Mouse (Mus musculus): Measurements from ENCODE around the gene Dnajc6.

The Dnajc6 gene

GRCm38 (mm10) chr4:101564746-101565417 lies 68.4 kb downstream of the Dnajc6 start:
- no peak for DNase-seq (ENCODE audit: low read depth, low spot score)

DNA sequence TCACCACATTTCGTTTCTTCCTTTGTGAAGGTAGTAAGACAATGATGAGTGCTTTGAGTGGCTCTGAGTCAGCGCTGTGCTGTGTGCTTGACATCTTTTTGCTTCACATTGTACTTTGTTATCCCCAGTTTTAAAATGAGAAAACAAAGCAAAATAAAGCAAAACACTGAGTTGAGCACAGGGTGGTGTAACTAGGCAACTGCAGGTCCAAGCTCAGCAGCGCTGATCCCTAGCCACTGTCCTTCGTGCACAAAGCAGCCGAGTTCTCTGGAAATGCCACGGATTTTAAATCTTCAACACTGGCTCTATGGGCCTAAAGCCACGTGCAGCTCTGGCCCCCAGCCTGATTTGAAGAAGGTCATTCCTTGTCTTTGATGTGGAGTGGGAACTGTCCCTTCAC lies 72.6 kb downstream of the Dnajc6 start:
- DNase-seq (ENCODE audit: low read depth, low spot score) = no peak

DNA sequence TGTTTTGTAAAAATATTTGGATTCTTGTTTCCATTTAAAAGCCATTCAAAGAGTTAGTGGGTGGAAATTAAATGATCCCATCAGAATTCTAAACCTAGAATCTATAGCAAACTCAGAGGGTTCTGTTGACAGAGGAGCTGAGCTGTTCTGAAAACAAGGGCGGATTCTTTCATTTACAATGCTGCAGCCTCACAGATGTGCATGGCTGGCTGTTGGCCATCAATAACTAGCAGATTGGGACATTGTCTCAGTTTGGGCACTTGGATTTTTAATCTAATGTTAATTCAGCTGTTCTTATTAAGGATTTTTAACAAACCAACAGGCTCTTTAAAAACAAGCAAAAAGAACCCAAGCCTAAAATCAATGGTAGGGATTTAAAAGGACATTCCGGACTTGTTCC lies 75.7 kb downstream of the Dnajc6 start:
- no peak for DNase-seq (ENCODE audit: low read depth, low spot score)

GRCm38 (mm10) chr4:101575307-101575706 lies 78.9 kb downstream of the Dnajc6 start:
- DNase-seq (ENCODE audit: low read depth, low spot score) = no peak

DNA sequence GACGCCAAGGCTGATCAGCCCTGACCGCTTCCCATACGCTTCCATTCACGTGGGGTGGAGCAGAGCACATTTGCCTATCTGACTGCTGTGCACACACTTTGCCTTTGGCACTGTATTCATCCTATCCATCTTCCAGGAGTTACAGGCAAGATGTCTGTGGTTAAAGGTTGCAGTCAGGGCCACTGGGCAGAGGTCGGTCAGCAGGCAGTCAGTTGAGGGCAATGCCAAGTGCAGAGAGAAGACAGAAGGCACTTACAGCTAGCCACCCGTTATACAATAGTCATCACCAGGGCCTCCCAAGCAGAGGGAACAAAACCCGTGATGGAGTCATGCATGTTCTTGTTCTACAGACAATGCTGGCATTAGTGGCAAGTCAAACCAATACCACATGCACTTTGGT lies 82.3 kb downstream of the Dnajc6 start:
- DNase-seq (ENCODE audit: low read depth, low spot score) = no peak

GRCm38 (mm10) chr4:101579517-101579916 lies 83.1 kb downstream of the Dnajc6 start:
- DNase-seq (ENCODE audit: low read depth, low spot score) = no peak

DNA sequence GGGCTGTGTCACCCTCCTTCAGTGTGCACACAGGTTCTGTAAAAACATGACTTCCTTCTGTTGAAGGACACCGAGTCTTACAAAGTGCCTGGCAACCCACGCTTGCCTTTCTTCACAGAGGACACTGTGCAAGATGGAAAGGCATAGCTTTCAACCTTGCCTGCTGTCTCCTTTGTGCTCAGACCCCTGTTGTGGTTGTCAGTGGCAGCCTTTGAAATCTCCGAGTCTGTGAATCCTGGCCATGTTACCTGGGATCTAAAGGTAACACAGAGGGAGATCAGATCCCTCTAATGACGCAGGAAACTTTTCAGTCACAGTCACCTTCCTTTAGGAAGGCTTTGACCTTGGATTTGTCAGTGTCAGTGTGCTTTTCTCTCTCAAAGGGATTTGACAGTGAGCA lies 84.7 kb downstream of the Dnajc6 start:
- DNase-seq (ENCODE audit: low read depth, low spot score) = no peak

DNA sequence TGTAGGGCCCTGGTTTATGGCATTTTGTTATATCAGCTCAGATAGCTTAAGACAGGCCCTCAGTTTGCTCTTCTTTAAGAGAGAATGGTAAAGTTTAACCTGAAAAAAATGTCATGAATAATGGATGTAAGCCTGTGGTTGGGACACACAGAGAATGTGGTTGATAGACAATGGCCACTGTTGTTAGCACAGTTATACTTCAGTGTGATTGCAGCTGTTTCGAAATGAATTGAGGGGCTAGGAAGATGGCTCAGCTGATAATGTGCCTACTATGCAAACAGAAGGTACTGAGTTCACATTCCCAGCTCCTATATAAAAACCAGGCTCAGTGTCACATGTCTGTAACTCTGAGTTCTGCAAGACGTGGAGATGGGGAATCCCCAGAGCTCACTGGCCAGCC lies 86.4 kb downstream of the Dnajc6 start:
- no peak for DNase-seq (ENCODE audit: low read depth, low spot score)

- DNase-seq (ENCODE audit: low read depth, low spot score) = no peak
Measured at GRCm38 (mm10) chr4:101584524-101585454, 88.3 kb downstream of the Dnajc6 start.

DNA sequence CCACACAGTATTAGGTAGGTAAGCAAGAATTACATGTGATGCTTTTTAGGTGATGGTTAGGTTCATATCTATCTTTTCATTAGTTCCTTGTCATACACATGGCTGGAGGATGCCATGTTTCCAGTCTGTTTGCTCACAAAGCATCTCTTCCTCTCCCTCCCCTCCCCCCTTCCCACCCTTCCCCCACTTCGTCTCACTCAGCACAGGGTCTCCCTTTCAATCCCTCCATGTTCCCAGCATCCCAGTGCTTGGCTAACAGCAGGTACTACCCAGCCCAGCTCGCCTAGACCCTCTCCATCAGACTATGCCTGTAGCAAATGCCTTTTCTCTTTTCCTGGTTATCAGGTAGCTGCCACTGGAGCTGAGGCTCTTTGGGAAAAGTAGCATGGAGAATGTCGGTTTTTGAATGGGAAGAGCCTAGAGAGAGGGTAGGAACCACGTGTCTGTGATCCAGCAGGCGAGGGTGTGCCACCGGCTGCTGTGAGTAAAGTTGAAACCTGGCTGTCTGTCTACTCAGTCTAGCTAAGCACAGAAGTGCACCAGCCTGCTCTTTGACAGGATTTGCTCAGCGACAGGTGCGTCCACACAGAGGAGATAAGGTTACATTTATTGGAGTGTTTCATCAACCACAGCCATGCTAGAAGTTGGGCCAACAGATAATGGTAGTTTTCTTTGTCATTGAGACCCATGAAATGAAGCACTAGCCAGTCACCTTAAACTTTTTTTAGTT lies 89.2 kb downstream of the Dnajc6 start:
- DNase-seq (ENCODE audit: low read depth, low spot score) = no peak

DNA sequence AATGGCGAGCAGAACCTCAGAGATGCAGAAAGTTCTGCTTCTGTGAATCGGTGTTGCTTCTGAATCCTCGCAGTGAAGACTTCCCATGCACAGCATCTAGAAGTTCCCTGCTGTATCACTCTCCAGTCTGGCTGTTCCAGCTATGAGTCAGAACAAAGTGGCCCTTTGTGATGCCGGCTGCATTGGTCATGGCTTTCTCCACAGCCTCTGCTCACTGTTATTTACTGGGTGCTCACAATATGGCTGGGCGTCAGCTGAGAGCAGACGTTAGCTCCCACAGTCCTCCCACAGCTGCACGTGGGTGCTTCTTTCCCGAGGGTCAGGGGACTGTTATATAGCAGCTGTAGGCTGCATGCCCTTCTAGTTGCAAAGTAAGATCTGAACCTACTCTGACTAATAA lies 92.5 kb downstream of the Dnajc6 start:
- DNase-seq (ENCODE audit: low read depth, low spot score) = no peak

DNA sequence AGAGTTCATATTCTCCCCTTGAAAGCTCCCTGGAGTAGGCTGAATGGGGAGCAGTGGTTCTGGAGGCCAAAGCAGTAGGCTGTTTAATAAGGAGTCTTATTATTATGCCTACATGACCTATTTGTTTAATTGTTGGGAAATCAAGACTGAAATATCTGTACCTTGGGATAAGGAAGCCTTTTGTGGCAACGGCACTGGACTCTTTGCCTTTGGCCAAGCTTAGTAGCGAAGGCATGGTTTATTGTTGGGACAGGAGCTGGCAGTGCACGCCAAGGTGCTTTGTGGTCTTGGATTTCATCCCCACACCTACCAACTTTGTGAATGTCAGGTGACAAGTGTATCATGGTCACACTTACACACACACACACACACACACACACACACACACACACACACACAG lies 93.3 kb downstream of the Dnajc6 start:
- DNase-seq (ENCODE audit: low read depth, low spot score) = no peak

GRCm38 (mm10) chr4:101591400-101591799 lies 95.0 kb downstream of the Dnajc6 start:
- DNase-seq (ENCODE audit: low read depth, low spot score) = peak; percentile 74

DNA sequence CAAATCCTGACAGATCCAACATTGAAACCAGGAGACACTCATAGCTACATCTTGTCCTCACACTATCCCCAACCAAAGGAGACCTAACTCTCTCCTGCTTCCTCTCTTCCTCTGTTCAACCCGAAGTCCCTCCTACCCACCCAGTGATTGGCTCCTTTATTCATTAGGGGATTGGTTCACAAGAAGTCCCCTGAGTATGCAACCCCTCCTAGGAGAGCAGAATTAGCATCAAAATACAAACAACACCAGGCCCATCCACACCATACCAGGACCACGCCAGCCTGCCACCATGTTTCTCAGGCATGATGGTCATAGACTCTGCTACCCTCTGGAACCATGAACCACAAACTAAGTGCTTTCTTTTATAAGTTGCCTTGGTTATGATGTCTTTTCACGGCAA lies 96.0 kb downstream of the Dnajc6 start:
- DNase-seq (ENCODE audit: low read depth, low spot score) = peak; percentile 90

- peak; percentile 59 for DNase-seq (ENCODE audit: low read depth, low spot score)
Measured at GRCm38 (mm10) chr4:101601758-101602157, 105.3 kb downstream of the Dnajc6 start.

- no peak for DNase-seq (ENCODE audit: low read depth, low spot score)
Measured at GRCm38 (mm10) chr4:101603635-101604034, 107.2 kb downstream of the Dnajc6 start.

GRCm38 (mm10) chr4:101616520-101616919 lies 120.1 kb downstream of the Dnajc6 start:
- DNase-seq (ENCODE audit: low read depth, low spot score) = peak; percentile 73

GRCm38 (mm10) chr4:101617742-101618141 lies 121.3 kb downstream of the Dnajc6 start:
- DNase-seq (ENCODE audit: low read depth, low spot score) = no peak

DNA sequence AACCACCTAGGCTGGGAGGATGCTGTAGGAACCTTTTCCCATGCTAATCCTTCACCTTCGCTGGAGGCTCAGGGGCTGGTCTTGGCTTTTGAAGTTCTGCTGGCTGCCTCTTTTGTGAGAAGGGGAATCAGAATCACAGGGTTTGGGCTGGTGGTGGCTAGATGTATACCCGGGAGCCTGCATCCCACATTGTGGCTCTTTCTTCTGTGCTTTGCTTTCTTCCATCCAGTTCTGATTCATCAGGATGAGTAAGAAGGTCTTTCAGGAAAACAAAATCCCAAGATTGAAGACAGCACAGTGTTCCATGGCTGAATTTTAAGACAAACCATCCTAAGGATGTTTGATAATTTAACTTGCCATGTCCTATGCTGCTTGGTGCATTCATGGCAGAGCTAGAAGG lies 123.8 kb downstream of the Dnajc6 start:
- DNase-seq (ENCODE audit: low read depth, low spot score) = no peak

DNA sequence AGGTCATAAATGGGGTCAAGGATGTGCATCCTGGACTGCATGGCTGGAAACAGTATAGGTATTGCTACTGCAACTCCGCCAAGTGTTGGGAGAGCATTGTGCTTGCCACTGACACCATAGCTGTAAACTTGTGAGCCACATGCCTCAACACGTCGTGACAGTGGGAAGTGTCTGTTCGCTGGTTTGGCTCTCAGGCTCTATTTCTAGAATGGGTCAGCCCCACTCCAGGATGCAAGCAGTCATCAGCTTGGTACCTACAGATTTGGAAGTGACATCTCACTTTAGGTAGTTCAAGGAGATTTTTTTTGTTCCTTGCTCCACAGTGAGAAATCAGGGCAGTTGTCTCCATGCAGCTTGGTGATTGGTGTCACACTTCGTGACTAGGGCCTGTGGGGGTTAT lies 124.8 kb downstream of the Dnajc6 start:
- no peak for DNase-seq (ENCODE audit: low read depth, low spot score)

DNA sequence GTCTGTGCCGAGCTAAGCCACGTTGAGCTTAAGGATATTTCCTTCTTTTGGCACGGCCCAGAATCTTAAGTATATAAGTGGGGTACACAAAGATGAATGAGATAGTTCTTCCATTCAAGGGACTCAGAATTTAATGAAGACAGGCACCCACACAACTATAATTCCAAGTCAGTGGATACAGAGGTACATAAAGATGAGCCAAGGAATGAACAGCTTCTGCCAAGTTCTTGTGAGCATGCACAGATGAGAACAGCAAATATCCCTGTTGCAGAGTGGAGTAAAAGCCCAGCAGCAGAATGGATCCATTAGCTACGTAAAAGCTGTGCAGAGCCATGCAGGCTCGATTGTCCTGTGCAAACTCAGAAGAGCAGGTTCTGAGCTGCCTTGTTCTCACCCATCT lies 128.8 kb downstream of the Dnajc6 start:
- DNase-seq (ENCODE audit: low read depth, low spot score) = no peak

DNA sequence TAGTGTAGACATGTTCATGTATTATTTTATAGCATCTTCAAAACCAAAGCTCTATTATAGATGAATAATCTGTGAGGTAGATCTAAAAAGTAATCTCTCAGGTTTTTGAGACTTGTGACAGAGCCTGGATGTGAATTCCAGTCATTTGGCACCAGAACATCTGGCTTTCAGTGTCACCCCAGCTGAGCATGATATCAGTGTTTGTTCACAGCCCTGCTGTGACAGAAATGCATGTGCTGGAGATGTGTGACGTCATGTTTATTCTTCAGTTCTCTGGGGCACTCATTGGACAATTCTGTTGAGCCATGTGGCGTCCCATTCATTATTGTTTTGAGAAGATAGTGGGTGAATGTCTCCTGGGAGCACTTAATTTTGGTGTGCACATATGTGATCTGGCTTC lies 139.1 kb downstream of the Dnajc6 start:
- no peak for DNase-seq (ENCODE audit: low read depth, low spot score)
